Mouse (Mus musculus) R1 (cell line): Measurements from ENCODE around the gene Tfap4.
"Not testable (repeated sequence)": the region's sequence is repeated elsewhere in the genome, so short reads cannot be mapped to it uniquely, and the experiment has no call there.

Experiments
- DNase-seq: peaks from one replicate; pipeline ENCODE4 v3.0.0-alpha.2; 2018; ENCODE audit warnings: low read depth, low spot score

The Tfap4 gene

DNA sequence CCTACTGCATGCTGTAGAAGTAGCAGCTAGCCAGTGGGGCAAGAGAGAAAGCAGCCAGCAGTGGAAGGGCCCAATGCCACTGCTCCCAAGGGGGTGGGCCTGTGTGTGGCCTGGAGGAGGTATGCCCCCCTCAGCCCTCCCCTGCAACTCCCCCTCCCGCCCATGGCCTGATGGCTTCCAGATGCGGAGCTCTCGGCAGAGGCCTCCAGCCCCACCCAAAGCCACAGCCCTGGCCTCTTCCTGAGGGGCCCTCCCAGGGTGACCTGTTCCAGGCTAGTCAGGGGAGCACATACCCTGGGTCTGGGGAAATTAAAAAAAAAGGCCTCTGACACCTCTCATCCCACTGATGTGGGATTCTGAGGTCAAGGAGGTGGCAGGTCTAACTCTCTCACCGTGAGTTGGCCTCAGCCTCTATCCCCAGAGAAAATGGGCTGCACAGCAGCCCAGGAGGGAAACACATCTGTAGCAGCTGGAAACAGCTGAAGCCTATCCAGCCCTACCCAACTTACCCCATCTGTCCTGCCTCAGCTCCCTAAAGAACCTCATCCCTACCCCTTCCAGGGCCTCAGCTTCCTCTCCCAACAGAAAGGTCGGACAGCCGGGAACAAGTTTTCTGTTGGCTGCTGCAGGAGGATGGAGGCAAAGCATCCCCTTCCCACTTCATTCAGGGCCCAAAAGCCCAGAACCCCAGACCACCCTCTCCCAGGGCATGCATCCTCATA lies 6.7 kb downstream of the Tfap4 start:
- no peak for DNase-seq

DNA sequence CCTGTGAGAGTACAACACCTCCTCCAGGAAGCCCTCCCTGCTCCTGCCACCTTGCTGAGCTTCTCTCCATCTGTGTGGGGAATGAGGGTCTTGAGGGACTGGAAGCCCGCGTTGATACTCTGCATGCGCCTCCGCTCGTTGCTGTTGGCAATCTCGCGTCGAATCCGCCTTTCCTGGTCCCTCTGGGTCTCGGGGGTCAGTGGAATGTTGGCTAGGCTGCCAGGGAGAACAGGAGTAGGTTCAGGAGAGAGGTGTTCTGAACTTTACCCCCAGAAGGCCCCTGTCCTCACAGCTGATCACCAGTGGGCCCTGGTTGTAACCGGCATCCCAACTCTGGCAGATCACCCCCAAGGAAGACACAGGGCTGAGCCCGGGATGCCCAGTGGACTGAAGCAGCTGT lies 7.8 kb downstream of the Tfap4 start:
- DNase-seq = no peak

DNA sequence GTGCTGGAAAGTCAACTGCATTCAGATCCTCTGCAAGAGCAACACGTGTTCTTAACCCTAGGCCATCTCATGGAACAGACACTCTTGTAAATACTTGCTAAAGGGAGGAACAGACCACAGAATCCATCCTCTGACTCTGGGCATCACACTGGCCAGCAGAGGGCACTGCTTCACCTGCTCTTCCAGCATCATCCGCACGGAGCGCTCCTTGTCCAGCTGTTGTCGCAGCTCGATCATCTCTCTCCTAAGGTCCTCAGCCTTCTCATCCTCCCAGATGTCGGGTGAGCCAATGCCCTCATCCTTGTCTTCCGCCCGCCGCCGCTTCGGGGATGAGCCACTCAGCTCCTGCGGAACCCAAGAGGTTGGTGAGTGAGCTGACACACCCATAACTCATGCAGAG lies 8.6 kb downstream of the Tfap4 start:
- peak; percentile 87 for DNase-seq

DNA sequence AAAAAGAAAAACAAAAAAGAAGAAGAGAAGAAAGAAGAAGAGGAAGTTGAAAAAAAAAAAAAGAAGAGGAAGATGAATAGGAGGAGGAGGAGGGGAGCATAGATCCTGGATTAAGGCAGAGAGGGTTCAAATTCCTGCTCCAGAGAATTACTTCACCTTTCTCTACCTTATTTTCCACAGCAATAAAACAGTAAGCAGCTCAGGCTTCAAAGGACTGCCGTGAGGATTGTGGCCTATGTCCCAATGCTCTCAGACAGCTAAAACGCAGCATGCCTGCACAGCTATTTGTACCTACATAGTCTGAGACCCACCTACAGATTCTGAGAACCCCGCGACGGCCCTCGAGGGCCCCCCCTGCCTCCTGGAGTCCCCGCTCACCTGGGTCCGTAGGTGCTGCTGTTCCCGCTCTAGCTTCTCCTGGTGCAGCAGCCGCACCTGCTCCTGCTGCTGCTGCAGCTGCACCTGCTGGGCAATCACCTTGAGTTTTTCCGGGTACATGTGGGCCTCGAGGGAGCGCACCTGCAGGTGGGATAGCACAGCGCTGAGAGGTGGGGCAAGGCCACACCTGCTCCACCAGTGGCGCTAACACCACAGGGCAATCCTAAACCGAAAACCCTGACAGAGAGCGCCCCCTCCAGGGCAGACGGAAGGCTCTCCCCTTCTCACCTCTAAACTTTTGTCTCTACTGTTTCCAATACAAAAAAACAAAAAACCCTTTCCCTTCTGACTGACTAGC lies 10.5 kb downstream of the Tfap4 start:
- peak; percentile 78 for DNase-seq

DNA sequence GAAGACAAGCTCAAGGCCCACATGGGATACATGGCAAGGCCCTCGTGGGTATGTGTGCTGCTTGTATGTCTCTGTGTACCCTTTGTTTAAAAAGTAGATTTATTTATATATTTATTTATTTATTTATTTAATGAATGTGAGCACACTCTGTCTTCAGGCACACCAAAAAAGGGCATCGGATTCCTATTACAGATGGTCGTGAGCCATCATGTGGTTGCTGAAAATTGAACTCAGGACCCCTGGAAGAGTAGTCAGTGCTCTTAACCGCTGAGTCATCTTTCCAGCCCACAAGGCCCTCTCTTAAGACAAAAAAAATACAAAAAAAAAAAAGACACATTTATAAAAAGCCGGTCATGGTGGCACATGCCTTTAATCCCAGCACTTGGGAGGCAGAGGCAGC lies 12.0 kb downstream of the Tfap4 start:
- no peak for DNase-seq

DNA sequence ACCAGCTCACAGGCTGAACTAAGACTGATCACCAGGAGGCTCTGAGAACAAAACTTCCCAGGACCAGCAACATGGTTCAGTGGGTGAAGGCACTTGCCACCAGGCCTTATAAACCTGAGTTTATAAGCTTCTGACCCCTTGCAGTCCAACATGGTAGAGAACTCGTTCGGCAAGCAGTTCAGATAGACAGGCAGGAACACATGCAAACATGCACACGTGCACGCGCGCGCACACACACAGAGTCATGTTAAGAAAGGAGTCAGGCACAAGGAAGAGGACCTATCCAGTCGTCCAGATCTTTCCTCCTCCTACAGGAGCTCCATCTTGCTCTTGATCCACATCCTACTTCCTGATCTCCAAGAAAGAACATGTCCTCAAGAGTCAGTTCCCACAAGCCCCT lies 12.8 kb downstream of the Tfap4 start:
- no peak for DNase-seq

DNA sequence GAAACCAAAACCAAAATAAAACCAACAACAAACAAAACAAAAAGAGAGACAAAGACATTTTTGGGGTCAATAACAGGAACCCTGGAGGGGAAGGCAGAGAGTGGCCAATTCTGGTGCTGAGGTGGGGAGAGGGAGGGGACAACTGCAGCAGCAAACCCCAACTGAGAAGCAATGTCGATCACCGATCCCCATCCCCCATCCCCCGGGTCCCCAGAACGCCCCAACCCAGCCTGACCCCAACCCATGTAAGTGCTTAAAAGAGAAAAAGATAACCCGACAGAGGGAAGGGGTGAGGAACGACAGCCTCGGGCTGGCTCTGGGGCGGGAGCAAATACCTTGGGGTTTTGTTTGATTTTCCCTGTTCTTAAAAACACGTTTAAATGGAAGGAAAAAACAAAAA lies 14.8 kb downstream of the Tfap4 start:
- no peak for DNase-seq

DNA sequence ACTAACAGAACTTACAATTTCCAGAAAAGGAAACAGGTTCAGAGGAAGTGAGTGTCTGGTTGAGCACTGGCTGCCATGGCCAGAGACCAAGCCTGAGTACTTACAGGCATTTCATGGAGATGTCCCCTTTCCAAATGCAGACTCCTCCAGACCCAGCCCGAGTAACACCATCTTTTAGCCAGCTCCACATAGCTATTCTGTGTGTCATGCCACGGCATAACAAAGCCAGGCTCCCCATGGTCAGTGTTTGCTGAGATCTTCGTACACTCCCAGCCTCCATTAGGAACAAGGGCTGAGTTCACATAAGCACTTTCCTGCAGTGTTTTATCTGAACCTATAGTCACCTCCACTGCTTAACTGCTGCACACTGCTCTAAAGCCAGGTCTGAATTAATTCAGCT lies 16.4 kb downstream of the Tfap4 start:
- DNase-seq = no peak

DNA sequence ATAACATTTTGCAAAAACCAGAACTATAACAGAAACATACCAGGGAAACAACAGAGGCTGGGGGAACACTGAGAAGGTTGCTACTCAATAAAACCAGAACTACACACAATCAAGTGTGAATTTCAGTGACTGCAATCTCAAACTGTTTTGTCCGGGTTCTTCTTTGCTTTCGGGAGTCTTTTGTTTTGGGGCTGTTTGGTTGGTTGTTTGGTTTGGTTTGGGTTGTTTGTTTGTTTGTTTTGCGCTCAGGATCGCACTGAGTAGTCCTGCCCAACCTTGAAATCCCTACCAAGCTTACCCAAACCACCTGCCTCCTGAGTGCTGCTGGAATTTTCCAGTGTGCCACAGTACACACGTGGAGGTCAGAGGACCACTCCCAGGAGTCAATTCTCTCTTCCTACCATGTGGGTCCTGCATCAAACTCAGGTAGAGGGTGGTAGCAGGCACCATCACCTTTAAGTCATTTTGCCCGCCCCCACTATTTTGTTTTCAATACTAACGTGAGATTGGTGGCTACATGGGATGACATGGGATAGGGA lies 17.3 kb downstream of the Tfap4 start:
- DNase-seq = peak; percentile 50

DNA sequence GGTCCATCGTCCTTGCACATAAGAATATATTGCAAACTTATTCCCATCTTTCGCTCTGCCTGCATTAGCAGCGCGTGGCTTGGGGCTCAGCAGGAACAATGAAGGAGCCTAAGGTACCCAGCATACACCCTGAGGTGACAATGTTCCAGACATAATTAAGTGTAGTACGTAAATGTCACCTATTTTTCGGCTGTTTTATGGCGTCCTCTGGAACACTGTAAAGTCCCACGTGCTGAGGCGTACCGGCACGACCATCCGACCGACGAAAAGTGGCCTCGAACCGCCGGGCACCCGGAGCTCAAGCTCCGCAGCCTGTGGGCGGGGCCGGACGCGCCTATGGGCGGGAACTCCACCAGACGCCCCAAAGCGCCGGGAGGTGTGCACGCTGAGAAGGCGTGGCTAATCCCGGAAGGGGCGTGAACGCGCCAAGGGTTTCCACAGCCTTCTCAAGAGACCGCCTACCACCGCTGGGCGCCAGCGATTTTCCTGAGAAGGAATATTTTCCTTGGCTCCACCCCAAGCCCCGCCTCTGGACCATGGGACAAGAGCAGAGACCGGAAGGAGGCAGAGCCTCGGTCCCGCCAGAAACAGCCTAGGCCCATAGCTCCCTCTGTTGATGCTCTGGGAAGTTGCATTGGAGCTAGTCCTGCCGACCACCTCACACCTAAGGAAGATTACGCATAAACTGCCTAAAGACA lies 18.0 kb downstream of the Tfap4 start, which contains the start of gene Srl:
Srl (minus strand) TSS at position 316 of the 698 bp plus-strand sequence.
- peak; percentile 100 for DNase-seq

DNA sequence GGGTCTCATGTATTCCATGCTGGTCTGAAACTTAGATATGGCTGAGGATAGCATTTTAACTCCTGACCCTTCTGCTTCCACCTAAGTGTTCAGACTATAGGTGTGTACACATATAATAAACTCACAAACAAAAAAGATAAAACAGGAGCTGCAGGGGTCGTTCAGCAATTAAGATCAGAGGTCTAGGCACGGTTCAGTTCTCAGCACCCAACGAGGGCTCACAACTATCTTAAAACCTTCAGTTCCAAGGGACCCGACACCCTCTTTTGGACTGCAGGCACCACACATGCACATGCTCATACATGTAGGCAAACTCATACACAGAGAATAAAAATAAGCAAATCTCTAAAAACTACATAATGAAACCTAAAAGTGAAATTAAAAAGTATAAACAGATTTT lies 18.6 kb downstream of the Tfap4 start:
- no peak for DNase-seq

DNA sequence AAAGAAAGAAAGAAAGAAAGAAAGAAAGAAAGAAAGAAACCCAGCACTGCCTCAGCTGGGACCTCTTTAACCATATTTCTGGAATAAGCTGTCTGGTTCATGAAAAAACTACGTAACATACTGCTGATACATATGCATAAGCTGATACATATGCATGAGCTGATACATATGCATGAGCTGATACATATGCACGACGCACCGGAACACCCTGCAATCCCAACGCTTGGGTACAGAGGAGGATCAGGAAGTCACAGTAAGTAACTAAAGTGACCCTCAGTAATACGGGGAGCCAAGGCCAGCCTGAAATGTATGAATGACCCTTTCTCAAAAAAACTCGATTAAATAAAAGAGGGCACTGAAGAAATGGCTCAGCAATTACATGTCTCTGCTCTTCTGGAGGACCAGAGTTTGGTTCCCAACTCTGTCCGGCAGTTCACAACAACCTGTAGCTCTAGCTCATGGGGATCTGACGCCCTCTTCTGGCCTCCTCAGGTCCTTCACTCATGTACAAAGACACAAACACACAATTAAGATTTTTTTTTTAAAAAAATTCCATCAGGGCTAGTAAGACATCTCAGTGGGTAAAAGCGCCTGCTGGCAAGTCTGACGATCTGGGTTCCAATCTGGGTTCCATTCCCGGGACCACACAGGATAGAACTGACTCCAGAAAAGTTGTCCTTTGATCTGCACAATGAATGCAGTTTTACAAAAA lies 19.4 kb downstream of the Tfap4 start:
- DNase-seq = peak; percentile 85

DNA sequence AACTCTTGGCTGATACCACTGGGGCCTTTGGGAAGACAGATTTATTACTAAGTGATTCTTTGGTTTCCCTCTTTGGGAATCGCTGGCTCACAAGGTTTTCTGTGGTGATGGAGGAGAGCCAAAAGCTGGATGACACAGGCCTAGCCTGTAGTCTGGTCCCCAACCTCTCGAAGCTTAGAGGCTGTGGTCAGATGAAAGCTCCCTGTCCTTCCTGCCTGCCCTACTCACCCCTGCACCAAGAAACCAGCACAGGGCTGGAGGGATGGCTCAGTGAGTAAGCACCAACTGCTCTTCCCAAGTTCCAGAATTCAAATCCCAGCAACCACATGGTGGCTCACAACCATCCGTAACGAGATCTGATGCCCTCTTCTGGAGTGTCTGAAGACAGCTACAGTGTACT lies 20.1 kb downstream of the Tfap4 start:
- DNase-seq = no peak

DNA sequence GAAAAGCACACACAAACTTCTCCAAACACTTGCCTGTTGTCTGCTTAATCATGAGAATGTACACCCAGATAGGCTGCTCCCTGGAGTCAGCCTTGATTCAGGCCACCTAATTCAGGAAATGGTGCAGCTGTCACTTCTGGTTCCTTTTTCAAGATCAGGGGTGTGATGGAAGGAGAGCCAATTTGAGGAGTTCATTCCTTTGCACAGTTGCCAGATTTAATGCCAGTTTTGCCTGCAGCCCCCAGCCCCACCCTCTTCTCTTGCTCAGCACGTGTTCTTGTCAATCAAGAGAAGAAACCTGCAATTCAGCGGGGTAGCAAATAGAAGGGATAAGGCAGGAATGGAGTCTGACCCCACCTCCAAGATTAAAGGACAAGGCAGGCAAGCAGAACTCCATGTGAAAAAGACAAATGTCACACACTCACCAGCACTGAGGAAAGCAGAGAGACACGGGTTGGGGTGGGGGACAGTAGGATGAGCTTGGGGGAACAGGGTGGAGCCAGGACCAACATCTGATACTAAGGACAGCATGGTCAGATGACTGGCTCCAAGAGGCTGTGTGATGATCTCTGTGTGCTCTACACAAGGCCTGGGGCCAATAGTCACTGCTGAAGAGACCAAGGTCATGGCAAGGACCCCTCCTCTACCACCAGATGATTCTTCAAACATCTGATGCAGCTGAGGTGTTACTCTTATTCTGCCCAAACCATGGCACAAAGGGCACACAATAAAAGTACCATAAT lies 21.9 kb downstream of the Tfap4 start:
- DNase-seq = no peak

DNA sequence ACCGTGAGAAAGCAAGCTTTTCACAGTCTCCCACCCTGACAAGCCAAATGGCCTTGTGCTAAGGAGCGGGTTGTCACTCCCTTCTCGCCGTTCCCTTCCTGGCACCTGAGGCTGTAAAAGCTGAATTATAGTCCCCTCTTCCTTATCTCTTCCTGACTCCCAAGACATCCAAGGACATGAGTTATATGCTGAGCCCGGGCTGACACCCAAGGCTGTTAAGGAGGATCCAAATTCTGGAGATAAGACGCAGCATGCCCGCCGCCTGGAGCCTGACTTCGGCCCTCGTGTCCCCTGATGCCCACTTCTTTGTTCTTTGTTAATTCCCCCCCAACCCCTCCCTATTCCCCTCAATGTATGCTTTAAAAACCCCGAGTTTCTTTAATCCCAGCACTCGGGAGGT lies 32.3 kb downstream of the Tfap4 start:
- not testable (repeated sequence) for DNase-seq

DNA sequence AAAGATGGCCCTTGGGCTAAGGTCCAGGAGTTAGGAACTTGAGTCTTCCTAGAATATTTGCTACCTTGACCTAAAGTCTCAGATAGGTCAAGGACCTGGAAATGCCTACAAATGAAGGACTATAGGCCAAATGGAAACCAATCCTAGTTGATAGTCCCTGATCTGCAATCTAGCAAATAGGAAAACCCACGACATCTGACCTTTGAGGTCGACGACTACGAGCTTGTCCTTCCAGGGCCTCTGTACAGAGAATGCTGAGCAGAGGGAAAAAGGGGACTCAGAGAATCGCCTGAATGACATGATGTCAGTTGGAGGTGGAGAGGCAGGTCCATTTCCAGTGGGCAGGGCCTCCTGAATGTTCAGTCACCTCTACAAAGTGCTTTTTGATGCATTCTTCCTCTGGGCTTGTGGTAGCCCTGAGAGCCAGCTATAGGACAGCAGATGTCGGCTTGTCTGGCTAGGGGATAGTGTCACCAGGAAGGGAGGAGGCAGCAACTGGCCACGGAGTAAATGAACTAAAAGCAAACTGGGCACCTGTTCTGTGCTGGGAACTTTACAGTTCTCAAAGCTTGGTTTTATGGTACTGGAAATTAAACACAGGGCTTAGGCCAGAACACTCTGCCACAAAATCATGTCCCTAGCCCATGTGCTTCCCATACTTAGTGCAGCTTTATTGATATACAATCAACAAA lies 36.2 kb downstream of the Tfap4 start:
- no peak for DNase-seq

DNA sequence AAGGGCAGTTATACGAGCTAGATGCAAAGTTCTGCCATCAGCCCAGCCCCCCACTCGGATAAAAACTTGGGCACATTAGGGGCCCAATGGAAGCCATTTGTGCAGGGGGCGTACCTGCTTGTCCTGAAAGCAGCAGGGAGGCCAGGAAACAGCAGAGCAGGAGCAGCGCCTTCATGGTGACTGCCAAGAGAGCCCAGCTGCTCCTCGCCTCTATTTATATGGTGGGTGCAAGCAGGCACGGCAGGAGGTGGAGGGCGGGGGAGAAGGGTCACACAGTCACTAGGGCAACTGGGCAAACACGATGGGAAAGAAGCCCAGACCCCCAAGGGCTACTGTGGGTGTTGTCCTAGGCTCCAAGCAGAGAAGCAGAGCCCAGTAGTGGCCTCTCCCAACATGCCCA lies 36.8 kb downstream of the Tfap4 start:
- no peak for DNase-seq

DNA sequence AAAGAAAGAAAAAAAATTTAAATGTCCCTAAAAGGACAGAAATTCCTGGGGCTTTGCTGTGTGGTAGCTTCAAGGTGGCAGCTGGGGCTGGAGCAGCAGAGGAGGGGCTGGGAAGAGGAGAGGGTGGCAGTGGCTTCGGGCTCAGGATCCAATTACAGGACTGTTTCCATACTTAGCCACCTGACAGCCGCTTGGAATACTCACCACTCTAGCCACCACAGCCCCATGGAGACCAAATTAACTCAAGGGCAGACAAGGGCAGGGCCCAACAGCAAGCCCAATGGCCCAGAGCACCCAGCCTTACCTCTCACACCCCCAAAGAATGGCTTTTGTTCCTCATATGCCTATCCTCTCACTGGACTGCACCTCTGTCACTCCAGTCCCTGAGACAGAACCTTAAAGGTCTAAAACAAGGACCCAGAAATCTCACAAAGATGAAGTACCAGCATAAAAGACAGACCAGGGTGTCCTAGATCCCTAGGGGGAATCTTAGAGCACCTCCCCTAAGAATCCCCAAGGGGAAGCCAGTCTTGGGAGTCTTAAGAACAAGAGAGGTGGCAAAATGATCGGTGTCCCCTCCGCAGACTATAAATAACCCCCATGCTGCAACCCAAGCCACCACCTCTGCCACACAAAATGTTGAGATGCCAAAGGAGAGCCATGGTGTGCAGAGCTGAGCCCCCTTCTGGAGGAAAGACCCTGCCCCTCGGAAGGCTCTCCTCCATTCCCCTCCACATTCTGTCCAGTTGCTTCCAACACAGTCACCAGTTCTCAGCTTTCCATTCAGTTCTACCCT lies 37.7 kb downstream of the Tfap4 start:
- no peak for DNase-seq

DNA sequence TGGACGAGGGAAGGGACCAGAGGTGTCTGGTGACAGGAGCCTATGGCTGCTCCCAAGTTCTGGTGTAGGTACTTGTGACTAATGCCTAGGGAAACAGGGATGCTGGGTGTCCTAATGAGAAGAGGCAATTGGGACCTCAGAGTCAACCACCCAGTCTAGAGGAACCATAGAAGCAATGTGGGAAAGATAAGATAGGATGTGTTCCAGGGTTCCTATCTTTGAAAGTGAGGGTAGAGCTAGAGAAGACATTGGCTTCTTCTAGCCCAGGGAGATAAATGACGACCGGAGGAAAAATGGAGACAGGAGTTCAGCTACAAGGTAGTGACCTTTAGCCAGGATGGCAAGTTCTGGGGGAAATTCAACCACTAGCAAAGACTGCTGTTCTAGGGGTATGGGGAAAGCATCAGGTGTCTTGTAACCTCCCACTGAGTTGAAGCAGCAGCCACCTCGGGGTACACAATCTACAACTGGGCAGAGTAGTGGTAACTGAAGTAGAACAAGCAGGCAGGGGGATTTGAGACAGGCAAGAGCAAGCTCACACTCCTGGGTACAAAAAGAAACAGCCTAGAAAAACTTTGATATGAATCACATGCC lies 38.5 kb downstream of the Tfap4 start:
- DNase-seq = no peak
